ENCODE assay signal across 15 mouse cellular contexts in the genomic region with DNA sequence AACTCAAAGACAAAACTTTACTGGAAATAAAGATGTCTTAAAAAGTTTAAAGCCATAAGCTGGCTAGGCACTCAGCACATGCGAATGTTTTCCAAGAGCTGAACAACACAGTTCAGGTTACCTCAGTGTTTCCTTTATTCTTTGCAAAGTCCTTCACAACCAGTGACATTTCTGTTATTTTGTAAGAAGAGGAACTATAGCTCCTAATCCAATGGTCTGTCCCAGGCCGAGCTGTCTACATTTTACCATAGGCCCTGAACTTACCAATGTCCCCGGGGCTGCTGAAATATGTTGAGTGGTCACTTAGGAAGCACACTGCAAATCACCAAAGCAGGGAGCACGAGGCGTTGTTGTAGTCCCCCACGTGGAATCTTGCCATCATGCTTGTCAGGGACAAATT. TPM values are rescaled to one million over a fixed set of nuclear protein-coding genes. Genes with fewer than 3 reads are reported as not detected.
"Had no signal": no experiment of that assay in that cellular context is flagged by ENCODE, and none has a peak within 500 bp of the region (broad histone marks: within the 10 kb centered on the region; RNA-seq: fewer than 3 reads in every experiment).

No protein-coding gene starts in this region.

- ATAC-seq: liver, postnatal 0 days; lung, postnatal 0 days; midbrain, embryonic 16.5 days had no signal

- DNase-seq: liver, embryonic 13.5 days; liver, postnatal 0 days; lung, adult 2 months; lung, postnatal 14 days; lung, postnatal 36 days; midbrain, embryonic 14.5 days; right cerebral cortex, postnatal 25 days; right cerebral cortex, postnatal 4 days; spleen, adult 18-20 months; thymus, adult 18-20 months; thymus, postnatal 25 days; thymus, postnatal 4 days had no signal

RNA-seq across cellular contexts. Expression of a gene that starts 6.8 kb away (rescaled TPM):
- total RNA-seq: megakaryocyte-erythroid progenitor cell, adult 5-6 weeks had no signal

RNA-seq across cellular contexts. Expression of a gene that starts 37.7 kb away (rescaled TPM):
- total RNA-seq: megakaryocyte-erythroid progenitor cell, adult 5-6 weeks had no signal

RNA-seq across cellular contexts. Expression of a gene that starts 38.3 kb away (rescaled TPM):
- total RNA-seq: megakaryocyte-erythroid progenitor cell, adult 5-6 weeks had no signal
